Mouse (Mus musculus) gastrocnemius, postnatal 25 days (tissue): ENCODE measurements around the gene Rcan1. TPM values are rescaled to one million over a fixed set of nuclear protein-coding genes. Genes with fewer than 3 reads are reported as not detected.

Experiments
- DNase-seq: peaks from one replicate; pipeline ENCODE4 v3.0.0; 2022
- total RNA-seq, 2 experiments: library from RNA; stranded (reverse); gene quantifications; 1 replicate in 1 of 2; 2 replicates in 1 of 2; pipeline ENCODE4 v1.2.3; 2021

Rcan1 gene
- total RNA-seq, 2 experiments from 2014 or later, result 55.0 to 133 TPM

DNA sequence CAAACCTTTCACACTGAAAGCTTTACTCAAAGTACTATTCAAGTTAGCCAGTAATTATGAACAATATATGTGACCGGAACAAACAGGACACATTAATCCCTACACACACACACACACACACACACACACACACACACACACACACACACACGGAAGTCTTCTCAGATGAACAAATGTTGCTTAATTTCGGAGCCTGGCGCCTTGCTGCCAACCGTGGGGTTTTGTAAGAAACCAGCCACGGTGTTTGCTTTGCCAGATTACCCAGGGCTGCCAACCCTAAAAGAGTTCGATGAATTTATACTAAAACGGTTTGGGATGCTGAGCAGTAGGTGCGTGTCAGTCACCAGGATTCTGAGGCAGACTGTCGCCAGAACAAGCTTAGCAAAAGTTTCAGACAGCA, 69.5 kb downstream of the Rcan1 start:
- no peak for DNase-seq

- peak; percentile 86 for DNase-seq
Measured at GRCm38 (mm10) chr16:92399490-92400458, 70.9 kb downstream of the Rcan1 start.

- DNase-seq, result no peak
Measured at GRCm38 (mm10) chr16:92398574-92399118, 72.0 kb downstream of the Rcan1 start.

- DNase-seq, result no peak
Measured at GRCm38 (mm10) chr16:92397745-92398573, 72.7 kb downstream of the Rcan1 start.

GRCm38 (mm10) chr16:92393732-92394131, 76.9 kb downstream of the Rcan1 start:
- DNase-seq, result no peak

- DNase-seq, result no peak
Measured at GRCm38 (mm10) chr16:92387692-92388091, 83.0 kb downstream of the Rcan1 start.

- peak; percentile 42 for DNase-seq
Measured at GRCm38 (mm10) chr16:92385062-92385461, 85.6 kb downstream of the Rcan1 start.

GRCm38 (mm10) chr16:92383412-92383811, 87.3 kb downstream of the Rcan1 start:
- DNase-seq, result no peak

- DNase-seq, result no peak
Measured at GRCm38 (mm10) chr16:92382508-92382907, 88.2 kb downstream of the Rcan1 start.

GRCm38 (mm10) chr16:92381092-92381491, 89.6 kb downstream of the Rcan1 start:
- DNase-seq, result no peak

DNA sequence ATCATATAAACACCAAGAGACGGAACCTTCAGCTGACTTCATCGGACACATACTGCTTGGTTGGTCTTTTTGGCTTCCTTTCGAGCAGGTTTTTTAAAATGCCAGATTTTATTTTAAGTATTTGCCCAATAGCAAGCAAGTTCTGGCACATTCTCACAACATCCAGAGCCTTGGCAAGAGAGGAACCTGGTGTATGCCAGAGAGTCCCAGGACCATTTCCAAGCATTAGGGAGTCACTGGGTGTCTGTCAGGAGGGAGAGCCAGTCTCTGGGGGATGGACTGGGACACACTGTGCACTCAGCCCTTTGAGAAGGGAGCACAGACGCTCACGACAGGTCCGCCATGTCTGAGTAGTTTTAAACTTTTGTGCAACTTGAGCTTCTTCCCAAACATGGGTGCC, 93.7 kb downstream of the Rcan1 start:
- DNase-seq, result peak; percentile 25

- DNase-seq, result no peak
Measured at GRCm38 (mm10) chr16:92371623-92372022, 99.0 kb downstream of the Rcan1 start.

- no peak for DNase-seq
Measured at GRCm38 (mm10) chr16:92369260-92369659, 101.4 kb downstream of the Rcan1 start.

DNA sequence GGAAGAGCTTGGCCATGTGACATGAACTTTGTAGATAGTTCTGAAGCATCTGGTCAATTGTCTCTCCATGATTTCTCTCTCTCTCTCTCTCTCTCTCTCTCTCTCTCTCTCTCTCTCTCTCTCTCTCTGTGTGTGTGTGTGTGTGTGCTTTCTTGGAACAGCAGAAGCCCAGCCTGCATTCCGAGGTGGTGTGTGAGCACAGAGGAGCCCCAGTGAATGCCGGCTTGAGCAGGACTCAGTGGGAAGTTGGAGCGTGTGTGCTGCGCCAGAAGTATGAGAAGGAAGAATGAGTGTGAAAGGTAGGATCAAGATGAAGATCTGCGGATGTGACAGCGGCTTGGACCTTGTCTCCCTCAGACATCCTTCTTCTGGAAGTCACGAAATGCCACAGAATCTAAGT, 105.2 kb downstream of the Rcan1 start:
- no peak for DNase-seq

- DNase-seq, result no peak
Measured at GRCm38 (mm10) chr16:92360711-92361110, 110.0 kb downstream of the Rcan1 start.

GRCm38 (mm10) chr16:92359229-92359628, 111.4 kb downstream of the Rcan1 start, which contains the start of gene Kcne1:
Kcne1 (minus strand) TSS chr16:92359468.
- DNase-seq, result no peak

- DNase-seq, result no peak
Measured at GRCm38 (mm10) chr16:92358734-92359133, 111.9 kb downstream of the Rcan1 start.

DNA sequence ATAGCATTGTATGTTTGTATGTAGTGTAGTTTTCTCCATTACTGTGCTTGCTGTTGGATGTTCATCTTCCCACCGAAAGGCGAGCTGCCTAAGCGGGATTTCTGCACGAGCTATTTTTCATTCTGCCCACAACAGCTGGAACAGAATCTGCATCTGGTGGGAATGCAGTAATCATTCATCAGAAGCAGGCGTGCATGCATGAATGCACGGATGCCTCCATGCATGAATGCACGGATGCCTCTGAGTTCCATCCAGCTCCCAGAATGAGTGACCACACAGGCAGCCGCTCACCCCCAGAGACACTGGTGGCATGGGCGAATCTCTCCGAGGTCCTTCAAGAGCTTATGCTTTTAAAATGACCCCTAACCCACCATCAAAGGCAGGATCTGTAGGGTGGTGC, 113.1 kb downstream of the Rcan1 start:
- no peak for DNase-seq

- no peak for DNase-seq
Measured at GRCm38 (mm10) chr16:92357023-92357422, 113.6 kb downstream of the Rcan1 start.

DNA sequence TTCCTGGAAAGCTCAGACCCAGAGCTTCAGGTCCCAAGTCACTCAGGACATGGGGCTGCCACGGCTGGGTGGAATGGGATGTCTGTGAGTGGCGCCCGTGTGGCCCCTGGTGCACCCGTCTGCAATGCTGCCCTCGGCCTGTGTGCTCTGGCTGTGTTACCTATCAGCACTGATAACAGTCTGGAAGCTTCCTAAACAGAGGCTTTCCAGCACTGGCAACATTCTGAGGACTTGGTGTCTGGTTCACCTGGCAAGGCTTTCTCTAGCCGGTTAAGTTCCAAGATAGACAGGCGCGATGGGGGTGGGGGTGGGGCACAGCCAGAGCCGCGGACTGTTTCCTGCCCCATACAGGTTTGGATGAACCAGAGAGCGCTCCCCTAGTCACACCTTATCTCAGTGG, 114.7 kb downstream of the Rcan1 start:
- DNase-seq, result no peak

DNA sequence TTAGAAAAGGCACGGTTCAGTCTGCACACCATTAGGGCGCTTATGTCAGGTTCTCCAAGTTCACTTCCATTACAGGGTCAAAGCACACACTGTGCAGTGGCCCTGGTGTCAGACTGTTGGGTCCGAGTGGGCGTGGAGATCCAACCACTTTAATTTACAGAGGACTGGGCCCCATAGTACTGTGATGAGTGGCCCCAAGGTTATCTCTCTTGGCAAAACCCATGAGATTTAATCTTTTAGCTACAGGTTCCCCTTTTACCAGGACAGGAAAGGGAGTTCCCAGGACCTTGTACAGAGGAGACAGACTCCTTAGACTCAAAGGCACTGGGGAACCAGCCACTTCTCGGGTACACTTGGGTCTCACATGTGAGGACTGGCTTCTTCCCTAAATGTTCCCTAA, 115.3 kb downstream of the Rcan1 start:
- no peak for DNase-seq

GRCm38 (mm10) chr16:92353897-92354296, 116.8 kb downstream of the Rcan1 start:
- DNase-seq, result no peak

- no peak for DNase-seq
Measured at GRCm38 (mm10) chr16:92353295-92353694, 117.4 kb downstream of the Rcan1 start.
